Mouse (Mus musculus): ENCODE measurements around the gene Tapt1.
A peak's percentile ranks its signal among the peaks of the same experiment; 100 is the strongest.
"Not testable (repeated sequence)": the region's sequence is repeated elsewhere in the genome, so short reads cannot be mapped to it uniquely, and the experiment has no call there.

Tapt1 gene

DNA sequence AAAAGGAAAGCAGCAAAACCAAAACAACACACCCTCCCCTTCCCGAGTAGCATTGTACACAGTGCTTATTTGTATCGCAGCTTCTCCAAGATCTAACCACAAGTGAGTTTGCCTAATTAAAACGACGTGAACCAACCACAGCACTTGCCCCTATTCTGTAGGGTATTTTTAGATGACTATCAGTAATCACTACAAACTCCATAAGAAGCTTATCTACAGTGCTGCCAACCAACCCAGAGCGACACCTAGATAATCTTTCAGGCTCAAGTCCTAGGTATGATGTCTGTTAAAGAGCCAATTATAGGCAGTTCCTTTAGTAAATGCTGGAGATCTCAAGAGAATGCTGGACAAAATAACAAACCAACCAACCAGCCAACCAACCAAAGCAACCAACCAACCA, 28.6 kb downstream of the Tapt1 start:
- DNase-seq (ENCODE audit: low spot score), result no peak

GRCm38 (mm10) chr5:44196167-44196566, 30.3 kb downstream of the Tapt1 start:
- no peak for DNase-seq (ENCODE audit: low spot score)

GRCm38 (mm10) chr5:44187370-44187769, 39.1 kb downstream of the Tapt1 start:
- no peak for DNase-seq (ENCODE audit: low spot score)

DNA sequence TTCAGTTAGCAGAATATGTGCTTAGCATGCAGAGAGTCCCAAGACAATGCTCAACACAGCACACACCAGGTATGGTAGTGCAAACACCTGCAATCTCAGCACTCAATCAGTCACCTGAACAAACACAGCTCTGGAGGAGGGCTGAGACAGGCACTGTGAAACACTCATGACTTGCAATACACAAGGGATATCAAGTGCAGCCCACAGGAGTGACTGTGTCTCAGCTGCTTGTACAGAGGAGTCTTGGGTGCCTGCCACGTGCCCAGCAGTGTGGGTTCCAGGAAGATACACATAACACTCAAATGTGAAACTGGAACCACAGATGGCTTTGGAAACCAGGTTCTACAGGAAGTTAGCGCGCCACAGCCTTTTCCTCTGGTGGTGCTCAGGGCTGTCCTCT, 44.8 kb downstream of the Tapt1 start:
- DNase-seq (ENCODE audit: low spot score), result peak; percentile 45

DNA sequence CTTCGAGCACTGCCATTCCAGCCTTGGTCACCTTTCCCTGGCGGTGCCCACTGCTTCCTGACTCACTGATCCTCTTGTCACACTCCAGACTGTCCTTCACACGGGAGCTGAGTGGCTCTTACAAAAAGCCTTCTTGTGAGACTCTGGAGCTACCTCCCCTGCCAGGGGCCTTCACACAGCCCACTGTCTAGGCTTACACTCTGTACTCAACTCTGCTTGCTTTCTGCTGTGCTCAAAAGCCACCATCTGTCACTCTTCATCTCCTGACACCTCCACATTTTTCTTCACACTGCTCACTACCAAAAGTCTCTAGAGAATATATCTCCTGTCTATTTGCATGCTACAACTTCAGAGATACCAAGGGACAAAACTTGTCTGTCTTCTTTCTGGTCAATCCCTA, 46.0 kb downstream of the Tapt1 start:
- peak; percentile 14 for DNase-seq (ENCODE audit: low spot score)

DNA sequence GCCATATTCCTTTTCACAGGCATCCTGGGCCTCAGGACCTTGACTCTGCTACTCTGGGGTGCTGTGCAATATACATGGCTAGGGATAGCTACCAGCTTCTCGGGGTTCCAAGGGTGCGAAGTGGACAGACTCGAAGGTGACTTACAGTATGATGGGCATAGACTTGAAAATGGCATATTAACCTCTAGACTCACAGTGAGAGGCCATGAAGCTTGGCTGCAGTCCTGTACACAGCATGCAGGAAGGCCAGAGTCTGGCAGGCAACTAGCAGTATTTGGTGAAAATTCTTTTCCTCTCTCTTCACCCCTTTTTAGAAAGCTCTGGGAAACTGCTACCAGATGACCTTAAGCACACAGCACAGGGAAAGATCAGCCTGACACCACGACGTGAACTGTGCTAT, 52.4 kb downstream of the Tapt1 start:
- DNase-seq (ENCODE audit: low spot score), result no peak

GRCm38 (mm10) chr5:44166866-44167265, 59.6 kb downstream of the Tapt1 start:
- DNase-seq (ENCODE audit: low spot score), result no peak

DNA sequence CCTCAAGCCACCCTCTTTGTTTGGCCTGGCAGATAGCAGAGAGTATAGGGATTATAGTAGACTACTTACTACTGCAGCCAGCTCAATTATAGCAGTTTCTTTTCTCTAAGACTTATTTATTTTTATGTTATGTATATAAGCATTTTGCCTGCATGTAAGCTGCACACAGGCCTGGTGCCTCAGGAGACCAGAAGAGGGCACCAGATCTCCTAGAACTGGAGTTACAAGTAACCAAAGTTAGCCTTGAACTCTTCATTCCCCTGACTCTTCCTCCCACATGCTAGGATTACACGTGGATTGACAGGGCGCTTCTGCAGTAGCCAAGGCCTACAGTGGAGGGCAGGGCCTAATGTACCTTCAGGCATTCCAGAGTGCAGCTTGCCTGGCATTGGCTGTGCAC, 60.6 kb downstream of the Tapt1 start:
- no peak for DNase-seq (ENCODE audit: low spot score)

DNA sequence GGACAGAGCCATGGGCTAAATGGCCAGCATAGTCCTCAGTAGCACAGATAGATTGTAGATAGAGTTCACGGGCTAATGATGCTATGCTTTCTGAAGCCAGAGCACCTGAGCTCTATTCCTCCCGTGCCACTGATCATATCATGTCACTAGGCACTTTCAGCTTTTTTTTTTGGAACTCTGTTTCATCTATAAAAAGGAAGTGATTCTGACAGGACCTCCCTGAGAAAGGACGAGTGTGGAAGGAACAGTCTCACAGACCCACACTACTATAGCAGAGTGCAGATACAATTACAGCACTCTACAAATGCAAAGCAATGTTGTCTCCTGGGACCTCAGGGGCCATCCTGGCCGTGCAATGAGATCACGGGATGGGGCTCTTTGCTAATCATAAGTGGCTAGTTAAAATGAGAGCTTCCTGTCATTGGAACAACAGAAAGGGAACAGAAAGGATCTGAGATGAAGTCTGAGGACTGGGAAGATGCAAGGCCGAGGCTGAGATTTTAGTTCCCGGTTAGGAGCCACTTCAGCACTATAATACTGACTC, 62.1 kb downstream of the Tapt1 start:
- DNase-seq (ENCODE audit: low spot score), result no peak

DNA sequence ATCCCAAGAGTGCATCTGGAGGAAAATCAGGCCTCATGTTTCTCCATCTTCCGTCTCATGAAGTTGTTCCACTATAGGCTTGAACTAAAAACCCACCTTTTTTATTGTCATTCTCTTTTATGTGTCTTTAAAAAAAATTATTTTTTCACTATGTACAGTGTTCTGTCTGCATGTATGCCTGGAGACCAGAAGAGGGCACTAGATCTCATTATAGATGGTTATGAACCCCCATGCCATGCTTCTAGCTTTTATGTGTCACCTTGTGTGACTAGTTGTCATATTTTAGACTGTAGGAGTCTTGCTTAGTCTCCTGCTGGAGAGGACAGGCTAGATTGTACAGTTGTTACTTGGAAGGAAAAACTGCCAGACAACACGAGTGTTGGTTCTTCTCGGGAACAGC, 63.1 kb downstream of the Tapt1 start:
- no peak for DNase-seq (ENCODE audit: low spot score)

DNA sequence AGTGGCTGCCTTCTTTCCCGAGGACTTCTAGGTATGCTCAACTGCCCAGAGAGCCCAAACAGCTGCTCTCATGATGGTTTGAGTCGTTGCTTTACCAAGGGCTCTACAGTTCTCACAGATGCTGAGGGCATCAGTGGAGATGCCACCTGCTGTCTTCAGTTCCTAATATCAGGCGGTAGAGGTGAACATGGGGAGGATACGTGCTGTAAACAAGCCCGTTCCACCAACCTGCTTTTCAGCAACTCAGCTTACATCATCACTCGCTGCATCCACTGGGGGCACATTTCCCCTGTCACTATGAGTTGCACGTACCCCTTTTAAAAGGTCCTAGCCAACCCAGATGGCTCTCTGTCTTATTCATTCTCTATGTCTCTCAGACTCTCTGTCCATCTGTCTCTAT, 63.6 kb downstream of the Tapt1 start:
- no peak for DNase-seq (ENCODE audit: low spot score)

DNA sequence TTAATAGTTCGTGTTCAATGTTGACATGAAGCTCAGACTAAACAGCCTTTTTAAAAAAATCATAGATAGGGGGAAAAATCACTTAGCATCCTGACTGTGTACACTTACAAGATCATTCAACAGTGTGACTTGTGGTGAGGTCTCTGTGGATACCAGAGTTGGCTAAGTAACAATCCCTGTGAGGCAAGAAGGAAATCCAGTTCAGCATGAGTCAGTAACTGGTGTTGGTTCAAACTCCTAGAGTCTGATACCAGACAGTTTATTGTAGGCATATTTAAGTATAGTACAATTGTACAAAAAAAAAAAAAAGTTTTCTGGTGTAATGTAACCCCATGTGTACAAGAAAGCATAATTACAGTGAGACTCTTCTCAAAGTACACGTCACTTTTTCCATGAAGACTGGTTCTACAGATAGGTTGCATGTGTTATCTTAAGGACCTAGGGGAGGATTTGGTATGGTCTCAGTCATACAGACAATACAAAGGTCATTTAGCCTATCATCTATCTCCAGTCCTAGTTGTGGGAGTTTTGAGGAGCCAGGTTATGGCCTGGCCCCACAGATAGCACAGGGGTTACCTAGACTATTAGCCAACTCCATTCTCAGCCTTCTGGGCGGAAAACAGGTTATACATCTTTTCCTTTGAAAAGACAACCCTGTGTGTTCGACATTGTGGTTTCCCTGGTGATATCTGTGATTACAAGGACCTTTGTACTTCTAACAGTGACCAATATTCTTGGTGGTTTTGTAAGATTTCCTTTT, 66.6 kb downstream of the Tapt1 start:
- no peak for DNase-seq (ENCODE audit: low spot score)

GRCm38 (mm10) chr5:44159231-44159630, 67.2 kb downstream of the Tapt1 start:
- no peak for DNase-seq (ENCODE audit: low spot score)

DNA sequence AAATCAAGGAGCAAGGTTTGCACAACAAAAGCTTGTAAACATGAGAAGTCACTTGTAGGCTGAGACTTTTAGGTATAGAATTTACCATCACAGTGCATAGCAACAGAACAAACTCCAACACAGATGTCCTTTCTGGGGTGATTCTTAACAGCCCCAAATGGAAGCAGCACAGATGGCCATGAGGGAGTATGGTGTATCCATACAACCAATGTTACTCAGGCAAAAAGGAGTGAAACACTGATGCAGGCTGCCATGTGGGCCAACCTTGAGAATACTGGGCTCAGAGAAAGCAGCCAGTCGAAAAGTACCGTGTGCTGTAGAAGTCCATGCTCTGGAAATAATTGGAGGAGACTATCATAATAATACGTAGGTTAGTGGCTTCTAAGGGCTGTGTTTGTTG, 68.0 kb downstream of the Tapt1 start:
- no peak for DNase-seq (ENCODE audit: low spot score)

DNA sequence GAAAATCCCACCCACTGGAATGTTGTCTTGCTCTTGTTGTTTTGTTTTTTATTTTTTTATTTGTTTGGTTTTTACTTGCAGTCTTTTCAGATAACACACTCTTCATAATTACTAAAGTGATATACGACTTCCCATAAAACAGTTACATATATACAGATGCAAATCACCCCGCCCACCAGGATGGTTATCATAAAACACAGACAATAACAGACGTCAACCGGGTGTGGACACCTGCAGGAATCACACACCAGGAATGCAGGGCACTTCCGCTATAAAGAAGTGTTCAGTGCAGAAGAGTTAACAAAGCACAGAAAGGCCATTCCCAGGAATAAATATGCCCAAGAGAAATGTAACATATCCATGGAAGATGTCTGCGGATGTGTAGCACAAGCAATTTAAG, 68.7 kb downstream of the Tapt1 start:
- no peak for DNase-seq (ENCODE audit: low spot score)

DNA sequence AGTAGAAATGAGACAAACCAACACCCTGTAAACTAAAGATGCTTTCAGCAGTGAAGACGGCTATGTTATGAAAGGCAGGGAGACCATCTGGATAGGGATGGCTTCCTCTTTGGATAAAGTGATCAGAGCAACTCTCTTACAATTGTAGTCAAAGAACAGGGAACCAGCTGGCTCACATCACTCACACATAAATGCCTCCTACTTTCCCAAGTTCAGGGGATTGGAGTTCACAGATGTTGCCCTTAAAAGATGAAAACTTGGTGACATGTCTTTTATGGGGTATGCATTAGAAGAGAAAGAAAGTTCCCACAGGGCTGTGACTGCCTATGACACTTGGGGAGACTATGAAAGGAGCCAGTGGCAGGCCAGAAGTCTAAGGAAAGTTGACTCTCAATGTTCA, 73.4 kb downstream of the Tapt1 start:
- DNase-seq (ENCODE audit: low spot score), result no peak

GRCm38 (mm10) chr5:44151327-44152051, 74.9 kb downstream of the Tapt1 start:
- no peak for DNase-seq (ENCODE audit: low spot score)

GRCm38 (mm10) chr5:44147732-44148131, 78.7 kb downstream of the Tapt1 start:
- no peak for DNase-seq (ENCODE audit: low spot score)

DNA sequence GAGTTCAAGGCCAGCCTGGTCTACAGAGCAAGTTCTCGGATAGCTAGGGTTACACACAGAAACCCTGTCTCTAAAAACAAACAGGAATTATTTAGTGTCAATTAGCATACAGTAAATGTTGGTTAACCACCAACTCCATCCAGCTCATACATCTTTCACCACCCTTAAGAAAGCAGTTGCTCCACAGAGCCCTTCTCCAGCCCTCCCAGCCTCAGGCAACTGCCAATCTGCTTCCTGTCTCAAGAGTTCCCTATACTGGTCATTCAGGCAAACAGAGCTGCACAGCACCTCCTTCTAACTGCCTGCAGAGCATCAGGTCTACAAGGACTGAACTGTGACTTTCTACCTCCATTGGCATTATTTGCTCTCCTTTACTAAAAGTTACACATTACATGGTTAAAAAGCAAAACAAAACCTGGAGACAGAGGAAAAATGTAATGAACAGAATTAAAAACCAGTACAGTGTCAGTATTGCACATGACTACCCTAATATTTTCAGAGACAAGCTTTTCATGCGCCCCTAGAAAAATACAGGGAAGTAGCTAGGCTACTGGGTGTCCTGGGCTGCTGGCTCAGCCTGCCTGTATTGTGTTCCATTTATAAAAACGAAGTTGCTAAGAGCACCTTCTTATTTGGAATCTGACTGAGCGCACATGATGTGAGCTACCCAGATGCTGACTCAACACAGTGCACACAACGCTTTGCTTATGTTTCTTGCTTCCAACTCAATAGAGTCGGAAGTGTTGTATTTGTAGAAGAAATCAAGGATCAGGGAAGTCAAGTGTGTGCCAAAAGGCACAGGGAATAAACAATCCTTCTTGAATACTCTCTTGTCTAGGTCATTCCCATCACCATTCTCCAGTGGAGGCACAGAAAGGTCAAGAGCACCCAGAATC, 79.7 kb downstream of the Tapt1 start:
- no peak for DNase-seq (ENCODE audit: low spot score)

GRCm38 (mm10) chr5:44143467-44144235, 82.8 kb downstream of the Tapt1 start:
- no peak for DNase-seq (ENCODE audit: low spot score)

GRCm38 (mm10) chr5:44127487-44127886, 98.9 kb downstream of the Tapt1 start:
- no peak for DNase-seq (ENCODE audit: low spot score)

DNA sequence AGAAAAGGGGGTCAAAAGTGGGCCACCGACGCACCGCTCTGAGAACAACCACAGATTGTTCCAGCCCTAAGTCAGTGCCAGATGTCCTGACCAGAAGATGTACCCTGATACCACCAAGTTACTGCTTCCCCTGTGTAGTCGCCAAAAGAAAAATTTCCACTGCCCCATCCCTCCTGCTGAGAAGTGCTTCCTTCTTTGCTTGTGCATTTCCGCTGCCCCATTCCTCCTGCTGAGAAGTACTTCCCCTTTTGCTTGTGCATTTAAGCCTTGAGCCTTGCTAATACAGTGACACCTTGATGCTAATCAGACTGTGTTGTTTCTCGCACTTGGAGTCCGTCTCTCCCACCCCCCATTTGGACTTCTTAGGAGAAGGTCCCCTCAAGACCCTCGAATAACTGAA, 99.9 kb downstream of the Tapt1 start:
- not testable (repeated sequence) for DNase-seq (ENCODE audit: low spot score)
